Mouse (Mus musculus) heart, postnatal 0 days (tissue): ENCODE results near the gene Prkaca. TPM values are rescaled to one million over a fixed set of nuclear protein-coding genes. Genes with fewer than 3 reads are reported as not detected.
"Not testable (repeated sequence)": the region's sequence is repeated elsewhere in the genome, so short reads cannot be mapped to it uniquely, and the experiment has no call there.

Experiments
- ATAC-seq: fragments of 200-750 bp; cut with Nextera tagmentation; 2 replicates; pipeline ENCODE4 v1.8.0; 2017; ENCODE audit warnings: low read depth, moderate number of reproducible peaks, moderate library complexity; ENCODE audit not compliant: insufficient read depth
- DNase-seq: peaks from one replicate; pipeline ENCODE4 v3.0.0-alpha.2; 2016; ENCODE audit warnings: low spot score
- H3K27ac ChIP-seq: fragments of 300-500 bp; sonication (generic); 2 replicates; pipeline ENCODE4 v1.5.1; 2014; ENCODE audit warnings: low read depth, mild to moderate bottlenecking
- H3K27me3 ChIP-seq: fragments of 300-500 bp; sonication (generic); 2 replicates; pipeline ENCODE4 v1.6.1; 2014; ENCODE audit warnings: low read length, mixed read lengths; ENCODE audit not compliant: control insufficient read depth, insufficient read depth
- H3K36me3 ChIP-seq: fragments of 300-500 bp; sonication (generic); replicated peaks from 2 replicates; pipeline ENCODE4 v1.6.1; 2014; ENCODE audit warnings: low read length, mixed read lengths; ENCODE audit not compliant: control insufficient read depth, insufficient read depth
- H3K4me1 ChIP-seq: fragments of 300-500 bp; sonication (generic); 2 replicates; pipeline ENCODE4 v1.6.1; 2014; ENCODE audit warnings: antibody characterized with exemption; ENCODE audit not compliant: control insufficient read depth, insufficient read depth
- H3K4me2 ChIP-seq: fragments of 300-500 bp; sonication (generic); 2 replicates; pipeline ENCODE4 v1.6.1; 2014; ENCODE audit warnings: low read depth, mild to moderate bottlenecking, low read length, moderate library complexity
- H3K4me3 ChIP-seq: fragments of 300-500 bp; sonication (generic); 2 replicates; pipeline ENCODE4 v1.5.1; 2014; ENCODE audit warnings: low read depth, low read length
- H3K9ac ChIP-seq: fragments of 300-500 bp; sonication (generic); replicated peaks from 2 replicates; pipeline ENCODE4 v1.6.1; 2014; ENCODE audit warnings: low read depth, low read length, mixed read lengths
- H3K9me3 ChIP-seq: fragments of 300-500 bp; sonication (generic); replicated peaks from 2 replicates; pipeline ENCODE4 v1.6.1; 2016; ENCODE audit warnings: low read length; ENCODE audit not compliant: control insufficient read depth
- CTCF ChIP-seq: IDR thresholded peaks from 2 replicates; pipeline ENCODE4 v1.5.1; 2016; ENCODE audit warnings: antibody characterized with exemption, control low read depth, low read depth
- EP300 ChIP-seq: IDR thresholded peaks from 2 replicates; pipeline ENCODE4 v1.6.1; 2016; ENCODE audit warnings: antibody characterized with exemption, low read depth
- WGBS: fragments of 180-500 bp; shearing (Covaris S2); extraction: QIAGEN DNeasy Blood & Tissue Kit; methylation state at CpG from one replicate; pipeline ENCODE4 v1.1.7; 2014; 5-methylcytosine and 5-hydroxymethylcytosine counted together
- polyA plus RNA-seq: library from polyadenylated mRNA; unstranded; fragments of >200 nt; fragmentation: Nextera tagmentation; extraction: Ambion mirVana; gene quantifications from 2 replicates; pipeline ENCODE4 v1.2.1, GENCODE M21; 2015
- total RNA-seq: library from RNA; depleted of rRNA; stranded (reverse); fragments of >200 nt; gene quantifications from 2 replicates; pipeline ENCODE4 v1.2.3, GENCODE M21; 2014; ENCODE audit warnings: low replicate concordance

Gene Prkaca
- total and polyA plus RNA-seq, 2 experiments from 2014 or later: 246 to 312 TPM

DNA sequence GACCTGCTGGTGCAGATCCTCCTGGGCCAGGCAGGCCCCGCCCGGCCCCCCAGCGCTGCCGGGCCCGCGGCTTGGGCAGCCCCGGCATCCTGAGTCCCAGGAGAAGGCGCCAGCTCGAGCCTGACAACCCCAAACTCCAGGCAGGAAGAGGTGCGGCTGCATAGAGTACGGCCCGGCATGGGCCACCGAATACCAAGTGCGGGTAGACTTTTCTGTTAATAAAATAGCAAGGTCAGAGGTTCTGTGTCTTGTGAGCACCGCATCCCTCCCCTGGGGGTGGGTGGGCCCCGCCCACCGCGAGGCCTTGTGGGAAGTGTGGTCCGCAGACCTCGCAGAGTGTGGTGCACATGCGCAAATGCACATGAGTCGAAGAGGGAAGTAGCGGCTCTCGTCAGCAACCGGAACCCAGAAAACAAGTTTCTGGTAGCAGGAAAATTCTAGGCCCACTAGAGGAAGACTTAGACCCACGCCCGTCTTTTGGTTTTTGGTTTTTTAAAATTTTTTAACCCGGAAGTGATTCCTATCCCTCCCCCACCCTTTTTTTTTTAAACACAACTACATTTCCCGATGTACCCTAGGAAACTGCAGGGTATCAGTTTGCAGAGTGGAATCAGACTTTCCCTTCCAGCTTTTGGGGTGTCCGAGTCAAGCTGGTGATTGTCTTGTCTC is 31.9 kb downstream of the Prkaca start:
- peak overlapping the region; percentile 58 for H3K4me3 ChIP-seq
- TF ChIP-seq CTCF (no peak), EP300 (no peak)
- peak overlapping the region; percentile 66 for H3K9ac ChIP-seq
- H3K9me3 ChIP-seq: no peaks in the 10 kb centered on the region
- DNase-seq (peak; percentile 92), ATAC-seq (peak; percentile 91)
- H3K27me3 ChIP-seq: no peaks in the 10 kb centered on the region
- H3K36me3 ChIP-seq: peaks cover 18% of the 10 kb centered on the region; the same call in 1 of the 2 replicates
- H3K27ac ChIP-seq: peak overlapping the region; percentile 79
- peaks cover 17% of the 10 kb centered on the region; the same call in 1 of the 2 replicates for H3K4me1 ChIP-seq
- WGBS: under 1% methylated on average over 30 of the region's 30 CpGs
- H3K4me2 ChIP-seq: peak overlapping the region; percentile 84

DNA sequence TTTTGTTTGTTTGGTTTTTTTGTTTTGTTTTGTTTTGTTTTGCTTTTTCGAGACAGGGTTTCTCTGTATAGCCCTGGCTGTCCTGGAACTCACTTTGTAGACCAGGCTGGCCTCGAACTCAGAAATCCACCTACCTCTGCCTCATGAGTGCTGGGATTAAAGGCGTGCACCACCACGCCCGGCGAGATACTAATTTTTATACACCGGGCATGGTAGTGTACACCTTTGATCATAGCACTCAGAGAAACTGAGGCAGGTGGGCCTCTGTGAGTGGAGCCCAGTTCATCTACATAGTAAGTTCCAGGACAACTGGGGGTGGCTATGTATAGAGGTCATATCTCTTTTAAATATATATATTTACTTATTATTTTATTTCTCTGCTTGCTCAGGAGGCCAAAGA is 32.7 kb downstream of the Prkaca start:
- not testable (repeated sequence) for ATAC-seq, H3K9me3 ChIP-seq, H3K36me3 ChIP-seq, H3K4me3 ChIP-seq, DNase-seq, H3K4me2 ChIP-seq, H3K27me3 ChIP-seq, H3K9ac ChIP-seq
- 91% methylated on average over 7 of the region's 7 CpGs for WGBS
- H3K27ac ChIP-seq: peak overlapping the region; percentile 79
- peaks cover 20% of the 10 kb centered on the region; the same call in 1 of the 2 replicates for H3K4me1 ChIP-seq

DNA sequence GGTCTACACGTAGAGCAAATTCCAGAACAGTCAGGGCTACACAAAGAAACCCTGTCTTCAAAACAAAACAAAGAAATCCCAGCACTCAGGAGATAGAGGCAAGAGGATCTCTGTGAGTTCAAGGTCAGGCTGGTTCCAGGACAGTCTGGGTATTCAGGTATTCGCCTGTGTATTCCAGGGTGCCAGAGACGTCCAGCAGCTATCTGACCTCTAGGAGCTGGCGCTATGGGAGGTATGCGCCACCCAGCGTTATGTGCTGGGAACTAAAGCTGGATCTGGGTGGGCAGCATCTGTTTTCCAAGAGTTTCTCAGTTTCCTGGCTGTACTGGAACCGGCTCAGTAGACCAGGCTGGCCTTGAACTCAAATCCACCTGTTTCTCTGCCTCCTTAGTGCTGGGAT is 35.6 kb downstream of the Prkaca start:
- H3K4me1 ChIP-seq: peaks cover 27% of the 10 kb centered on the region
- H3K27me3 ChIP-seq: peaks cover 34% of the 10 kb centered on the region
- H3K36me3 ChIP-seq: no peaks in the 10 kb centered on the region
- no peak overlapping the region for H3K4me3 ChIP-seq
- no peak overlapping the region for H3K9ac ChIP-seq
- H3K27ac ChIP-seq: no peak overlapping the region
- TF ChIP-seq CTCF (peak; percentile 42), EP300 (no peak)
- ATAC-seq (no peak), DNase-seq (no peak)
- H3K4me2 ChIP-seq: no peak overlapping the region
- no peaks in the 10 kb centered on the region for H3K9me3 ChIP-seq
- WGBS: 31% methylated on average over 7 of the region's 7 CpGs

DNA sequence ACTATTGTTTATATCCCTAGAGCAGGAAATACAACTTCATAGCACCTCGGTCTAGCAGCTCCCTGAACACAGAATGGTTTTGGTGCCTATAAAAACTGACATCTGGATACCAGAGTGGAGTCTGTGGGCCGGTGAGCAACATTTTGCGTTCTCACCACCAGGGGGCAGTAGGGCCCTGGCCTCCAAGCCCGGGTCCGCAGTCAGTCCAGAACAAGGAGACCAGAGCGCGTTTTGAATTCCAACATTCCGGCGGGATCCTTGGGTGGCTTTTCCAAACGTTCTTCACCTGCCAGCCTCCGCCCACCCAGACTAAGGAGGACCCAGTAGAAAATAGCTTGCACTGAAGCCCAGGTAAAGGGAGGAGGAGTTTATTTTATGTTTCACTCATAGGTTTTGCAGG is 37.1 kb downstream of the Prkaca start:
- Histone ChIP-seq H3K4me3 (no peak overlapping the region), H3K27ac (no peak overlapping the region)

DNA sequence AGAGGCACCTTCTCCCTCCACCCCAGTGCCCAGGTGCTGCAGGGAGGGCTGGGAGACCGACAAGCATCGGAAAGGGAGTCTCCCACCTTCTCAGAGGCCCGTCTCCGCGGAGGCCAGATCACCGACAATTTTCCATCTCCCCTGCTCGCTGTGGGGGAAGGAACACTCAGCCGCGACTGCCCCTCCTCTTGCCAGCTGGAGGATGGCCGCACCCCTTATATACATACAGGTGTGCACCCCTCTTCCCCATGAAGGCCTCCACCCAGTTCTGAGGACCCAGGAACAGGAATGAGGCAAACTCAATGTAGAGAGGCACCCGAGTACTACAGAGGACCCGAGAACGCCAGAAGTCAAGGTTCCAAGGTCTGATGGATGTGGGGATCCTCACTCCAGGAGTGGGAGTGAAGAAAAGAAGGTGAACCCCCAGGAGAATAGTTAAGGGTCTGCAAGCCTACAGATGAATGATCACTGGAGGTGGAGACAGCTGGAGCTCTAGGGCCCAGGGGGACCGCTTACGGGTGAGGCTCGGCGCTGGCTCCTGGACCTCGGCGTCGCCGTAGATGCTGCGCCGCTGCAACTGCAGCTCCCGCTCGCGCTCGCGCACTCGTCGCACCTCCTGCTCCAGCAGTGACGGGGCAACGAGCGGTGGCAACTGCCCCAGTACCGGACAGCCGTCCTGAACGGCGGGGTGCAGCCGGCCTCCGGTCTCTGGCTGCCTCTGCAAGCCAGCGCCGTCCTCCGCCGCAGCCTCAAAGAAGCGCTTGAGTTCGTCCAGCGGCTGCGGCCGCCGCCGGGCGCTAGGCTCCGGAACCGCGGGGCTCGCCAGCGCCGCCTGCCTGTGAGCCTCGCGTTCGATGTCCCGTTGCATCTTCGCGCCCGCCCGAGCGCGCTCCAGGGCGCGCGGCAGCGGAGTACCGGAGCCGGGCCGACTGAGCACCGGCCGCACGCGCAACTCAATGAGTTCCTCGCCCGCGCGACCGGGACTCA is 38.1 kb downstream of the Prkaca start:
- no peak for TF ChIP-seq EP300
- peak; percentile 46 for TF ChIP-seq CTCF
- Histone ChIP-seq H3K27me3 (peaks cover 37% of the 10 kb centered on the region), H3K9me3 (no peaks in the 10 kb centered on the region), H3K27ac (no peak overlapping the region), H3K9ac (no peak overlapping the region), H3K4me2 (peak overlapping the region; percentile 90), H3K36me3 (no peaks in the 10 kb centered on the region), H3K4me3 (peak overlapping the region; percentile 53), H3K4me1 (peaks cover 18% of the 10 kb centered on the region)
- 3% methylated on average over 83 of the region's 83 CpGs for WGBS
- peak; percentile 69 for DNase-seq
- ATAC-seq: peak; percentile 66

More for the DNA sequence above, 37.1 kb downstream of the Prkaca start:
- peak; percentile 94 for TF ChIP-seq CTCF
- no peak for TF ChIP-seq EP300
- DNase-seq (peak; percentile 85), ATAC-seq (peak; percentile 55)
- H3K4me2 ChIP-seq: 0 out of 2 replicates have a peak overlapping the region, but pooled peaks have one; percentile 12
- WGBS: 2% methylated on average over 11 of the region's 11 CpGs
- no peak overlapping the region for H3K9ac ChIP-seq
- H3K4me1 ChIP-seq: peaks cover 18% of the 10 kb centered on the region
- no peaks in the 10 kb centered on the region for H3K36me3 ChIP-seq
- H3K9me3 ChIP-seq: no peaks in the 10 kb centered on the region
- peaks cover 37% of the 10 kb centered on the region for H3K27me3 ChIP-seq
